Mouse (Mus musculus) hindbrain, embryonic 11.5 days (tissue): ENCODE results near the gene Wdr89. TPM values are rescaled to one million over a fixed set of nuclear protein-coding genes. Genes with fewer than 3 reads are reported as not detected.
"Not testable (repeated sequence)": the region's sequence is repeated elsewhere in the genome, so short reads cannot be mapped to it uniquely, and the experiment has no call there.

Source experiments
- ATAC-seq: fragments of 200-750 bp; cut with Nextera tagmentation; 2 replicates; pipeline ENCODE4 v1.8.0; 2017; ENCODE audit warnings: mild to moderate bottlenecking, moderate TSS enrichment, moderate library complexity; ENCODE audit not compliant: low FRiP score
- DNase-seq: peaks from one replicate; pipeline ENCODE4 v3.0.0-alpha.2; 2015; ENCODE audit warnings: low spot score
- H3K27ac ChIP-seq: fragments of 300-500 bp; sonication (generic); 2 replicates; pipeline ENCODE4 v1.5.1; 2014; ENCODE audit warnings: mild to moderate bottlenecking, low read depth, low read length
- H3K27me3 ChIP-seq: fragments of 300-500 bp; sonication (generic); 2 replicates; pipeline ENCODE4 v1.6.1; 2014; ENCODE audit warnings: mild to moderate bottlenecking, low read length, moderate library complexity, mixed read lengths; ENCODE audit not compliant: control insufficient read depth, insufficient read depth
- H3K36me3 ChIP-seq: fragments of 300-500 bp; sonication (generic); 2 replicates; pipeline ENCODE4 v1.6.1; 2014; ENCODE audit warnings: mild to moderate bottlenecking, low read length, moderate library complexity, mixed read lengths; ENCODE audit not compliant: control insufficient read depth, insufficient read depth
- H3K4me1 ChIP-seq: fragments of 300-500 bp; sonication (generic); replicated peaks from 2 replicates; pipeline ENCODE4 v1.6.1; 2014; ENCODE audit warnings: low read length, mixed read lengths; ENCODE audit not compliant: control insufficient read depth, insufficient read depth
- H3K4me2 ChIP-seq: fragments of 300-500 bp; sonication (generic); replicated peaks from 2 replicates; pipeline ENCODE4 v1.6.1; 2014; ENCODE audit warnings: mild to moderate bottlenecking, low read depth, low read length
- H3K4me3 ChIP-seq: fragments of 300-500 bp; sonication (generic); 2 replicates; pipeline ENCODE4 v1.5.1; 2014; ENCODE audit warnings: low read depth, low read length
- H3K9ac ChIP-seq: fragments of 300-500 bp; sonication (generic); 2 replicates; pipeline ENCODE4 v1.6.1; 2014; ENCODE audit warnings: low read depth, low read length
- H3K9me3 ChIP-seq: fragments of 300-500 bp; sonication (generic); 2 replicates; pipeline ENCODE4 v1.6.1; 2016; ENCODE audit warnings: low read length; ENCODE audit not compliant: control insufficient read depth
- WGBS: fragments of 180-500 bp; shearing (Covaris S2); extraction: QIAGEN DNeasy Blood & Tissue Kit; methylation state at CpG from one replicate; pipeline ENCODE4 v1.1.7; 2014; 5-methylcytosine and 5-hydroxymethylcytosine counted together
- polyA plus RNA-seq: library from polyadenylated mRNA; unstranded; fragments of >200 nt; fragmentation: Nextera tagmentation; extraction: Ambion mirVana; gene quantifications from 2 replicates; pipeline ENCODE4 v1.2.1, GENCODE M21; 2014

Gene Wdr89
- polyA plus RNA-seq, 1 experiment from 2014 or later: 10.5 TPM

- peak; percentile 48 for DNase-seq
- no peak for ATAC-seq
- H3K27ac ChIP-seq: no peak overlapping the region
- H3K9me3 ChIP-seq: no peaks in the 10 kb centered on the region
- H3K36me3 ChIP-seq: no peaks in the 10 kb centered on the region
- WGBS: 49% methylated on average over 21 of the region's 21 CpGs
- H3K4me3 ChIP-seq: no peak overlapping the region
- H3K4me2 ChIP-seq: peak overlapping the region; percentile 19
- H3K9ac ChIP-seq: no peak overlapping the region
- no peaks in the 10 kb centered on the region for H3K27me3 ChIP-seq
- no peaks in the 10 kb centered on the region for H3K4me1 ChIP-seq
These were observed 32.1 kb upstream of the Wdr89 start for GRCm38 (mm10) chr12:75701173-75702083.

GRCm38 (mm10) chr12:75698692-75699091 lies 29.4 kb upstream of the Wdr89 start:
- 94% methylated on average over 3 of the region's 3 CpGs for WGBS
- no peaks in the 10 kb centered on the region for H3K4me1 ChIP-seq
- no peak overlapping the region for H3K4me3 ChIP-seq
- no peaks in the 10 kb centered on the region for H3K36me3 ChIP-seq
- H3K9me3 ChIP-seq: no peaks in the 10 kb centered on the region
- H3K4me2 ChIP-seq: no peak overlapping the region
- DNase-seq (no peak), ATAC-seq (no peak)
- no peak overlapping the region for H3K9ac ChIP-seq
- H3K27me3 ChIP-seq: no peaks in the 10 kb centered on the region
- no peak overlapping the region for H3K27ac ChIP-seq

DNA sequence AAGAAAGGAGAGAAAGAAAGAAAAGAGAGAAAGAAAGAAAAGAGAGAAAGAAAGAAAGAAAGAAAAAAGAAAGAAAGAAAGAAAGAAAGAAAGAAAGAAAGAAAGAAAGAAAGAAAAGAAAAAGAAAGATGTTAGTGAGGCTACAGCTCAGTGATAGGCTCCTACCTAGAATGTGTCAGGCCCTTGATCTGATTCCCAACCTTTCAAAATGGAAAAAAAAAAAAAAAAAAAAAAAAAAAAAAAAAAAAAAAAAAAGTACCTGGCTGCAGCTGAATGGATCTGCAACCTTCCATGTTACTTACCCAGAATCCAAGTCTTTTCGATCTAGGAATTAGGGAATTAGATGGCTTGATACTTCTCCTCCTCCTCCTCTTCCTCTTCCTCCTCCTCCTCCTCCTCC lies 26.5 kb upstream of the Wdr89 start:
- not testable (repeated sequence) for DNase-seq, H3K9ac ChIP-seq, H3K27me3 ChIP-seq, H3K27ac ChIP-seq, H3K9me3 ChIP-seq, ATAC-seq, H3K36me3 ChIP-seq, H3K4me2 ChIP-seq, H3K4me3 ChIP-seq, H3K4me1 ChIP-seq
- WGBS: 89% methylated on average over 1 of the region's 1 CpGs

DNA sequence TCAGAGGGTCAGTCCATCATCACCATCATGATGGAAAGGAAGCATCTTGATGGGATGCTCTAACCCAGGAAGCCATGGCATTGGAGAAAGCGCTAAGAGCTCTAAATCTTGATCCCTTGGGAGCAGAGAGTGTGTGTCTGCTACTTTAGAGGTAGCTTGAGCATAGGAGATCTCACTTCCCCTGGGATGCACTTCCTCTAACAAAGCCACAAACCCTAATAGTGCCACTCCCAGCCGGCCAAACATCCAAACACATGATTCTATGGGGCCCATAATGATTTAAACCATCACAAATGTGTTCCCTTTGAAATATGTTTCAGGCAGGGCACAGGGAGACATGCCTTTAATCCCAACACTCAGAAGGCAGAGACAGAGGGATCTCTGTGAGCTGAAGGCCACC lies 19.7 kb upstream of the Wdr89 start:
- Histone ChIP-seq H3K9ac (no peak overlapping the region), H3K4me3 (no peak overlapping the region), H3K9me3 (no peaks in the 10 kb centered on the region), H3K36me3 (no peaks in the 10 kb centered on the region), H3K4me1 (no peaks in the 10 kb centered on the region), H3K4me2 (no peak overlapping the region), H3K27me3 (no peaks in the 10 kb centered on the region), H3K27ac (no peak overlapping the region)
- DNase-seq: no peak
- no peak for ATAC-seq
- WGBS: 78% methylated on average over 2 of the region's 2 CpGs

- Histone ChIP-seq H3K36me3 (no peaks in the 10 kb centered on the region), H3K9me3 (no peaks in the 10 kb centered on the region), H3K27me3 (no peaks in the 10 kb centered on the region), H3K4me2 (no peak overlapping the region), H3K4me1 (no peaks in the 10 kb centered on the region), H3K4me3 (no peak overlapping the region), H3K27ac (no peak overlapping the region), H3K9ac (no peak overlapping the region)
- ATAC-seq: no peak
- no peak for DNase-seq
- 82% methylated on average over 4 of the region's 4 CpGs for WGBS
These were observed 18.0 kb upstream of the Wdr89 start for GRCm38 (mm10) chr12:75687314-75687713.

DNA sequence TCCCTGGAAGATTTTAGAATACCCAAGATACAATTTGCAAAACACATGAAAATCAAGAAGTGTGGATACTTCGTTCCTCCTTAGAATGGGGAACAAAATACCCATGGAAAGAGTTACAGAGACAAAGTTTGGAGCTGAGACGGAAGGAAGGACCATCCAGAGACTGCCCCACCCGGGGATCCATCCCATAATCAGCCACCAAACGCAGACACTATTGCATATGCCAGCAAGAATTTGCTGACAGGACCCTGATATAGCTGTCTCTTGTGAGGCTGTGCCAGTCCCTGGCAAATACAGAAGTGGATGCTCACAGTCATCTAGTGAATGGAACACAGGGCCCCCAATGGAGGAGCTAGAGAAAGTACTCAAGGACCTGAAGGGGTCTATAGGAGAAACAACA lies 14.7 kb upstream of the Wdr89 start:
- not testable (repeated sequence) for H3K4me3 ChIP-seq, DNase-seq, H3K9ac ChIP-seq, H3K4me1 ChIP-seq, H3K27me3 ChIP-seq, H3K36me3 ChIP-seq, ATAC-seq, H3K4me2 ChIP-seq, H3K27ac ChIP-seq, H3K9me3 ChIP-seq
- 90% methylated on average over 4 of the region's 4 CpGs for WGBS

GRCm38 (mm10) chr12:75683598-75683997 lies 14.3 kb upstream of the Wdr89 start:
- no peaks in the 10 kb centered on the region for H3K9me3 ChIP-seq
- H3K36me3 ChIP-seq: no peaks in the 10 kb centered on the region
- no peak overlapping the region for H3K27ac ChIP-seq
- H3K9ac ChIP-seq: no peak overlapping the region
- H3K4me2 ChIP-seq: no peak overlapping the region
- H3K4me3 ChIP-seq: no peak overlapping the region
- no peaks in the 10 kb centered on the region for H3K27me3 ChIP-seq
- DNase-seq (no peak), ATAC-seq (no peak)
- H3K4me1 ChIP-seq: no peaks in the 10 kb centered on the region
- WGBS: 91% methylated on average over 4 of the region's 4 CpGs

GRCm38 (mm10) chr12:75682842-75683241 lies 13.5 kb upstream of the Wdr89 start:
- WGBS: 85% methylated on average over 2 of the region's 2 CpGs
- no peak overlapping the region for H3K9ac ChIP-seq
- no peak for ATAC-seq

GRCm38 (mm10) chr12:75681101-75681500 lies 11.8 kb upstream of the Wdr89 start:
- H3K27me3 ChIP-seq: no peaks in the 10 kb centered on the region
- H3K4me3 ChIP-seq: no peak overlapping the region
- DNase-seq (no peak), ATAC-seq (no peak)
- H3K27ac ChIP-seq: no peak overlapping the region
- H3K4me1 ChIP-seq: no peaks in the 10 kb centered on the region
- no peak overlapping the region for H3K9ac ChIP-seq
- H3K4me2 ChIP-seq: no peak overlapping the region
- no peaks in the 10 kb centered on the region for H3K9me3 ChIP-seq
- H3K36me3 ChIP-seq: no peaks in the 10 kb centered on the region
- 86% methylated on average over 4 of the region's 4 CpGs for WGBS

More at GRCm38 (mm10) chr12:75682842-75683241, 13.5 kb upstream of the Wdr89 start:
- no peak for DNase-seq
- Histone ChIP-seq H3K36me3 (no peaks in the 10 kb centered on the region), H3K4me1 (no peaks in the 10 kb centered on the region), H3K27ac (no peak overlapping the region), H3K4me2 (no peak overlapping the region), H3K27me3 (no peaks in the 10 kb centered on the region), H3K4me3 (no peak overlapping the region), H3K9me3 (no peaks in the 10 kb centered on the region)
